Mouse (Mus musculus) hindbrain, embryonic 16.5 days (tissue): Measurements from ENCODE around the gene Rwdd2b. TPM values are rescaled to one million over a fixed set of nuclear protein-coding genes. Genes with fewer than 3 reads are reported as not detected.

Experiments
- ATAC-seq: fragments of 200-750 bp; cut with Nextera tagmentation; 2 replicates; pipeline ENCODE4 v1.8.0; 2017; ENCODE audit warnings: moderate TSS enrichment, moderate library complexity
- H3K27ac ChIP-seq: fragments of 300-500 bp; sonication (generic); 2 replicates; pipeline ENCODE4 v1.5.1; 2014; ENCODE audit warnings: low read depth, mild to moderate bottlenecking, control low read depth, low read length, moderate library complexity
- H3K27me3 ChIP-seq: fragments of 300-500 bp; sonication (generic); replicated peaks from 2 replicates; pipeline ENCODE4 v1.6.1; 2014; ENCODE audit warnings: low read length; ENCODE audit not compliant: control insufficient read depth, insufficient read depth
- H3K36me3 ChIP-seq: fragments of 300-500 bp; sonication (generic); 2 replicates; pipeline ENCODE4 v1.6.1; 2014; ENCODE audit warnings: mild to moderate bottlenecking, low read length, moderate library complexity, mixed read lengths; ENCODE audit not compliant: control insufficient read depth, insufficient read depth
- H3K4me1 ChIP-seq: fragments of 300-500 bp; sonication (generic); 2 replicates; pipeline ENCODE4 v1.6.1; 2014; ENCODE audit warnings: low read depth, low read length; ENCODE audit not compliant: control insufficient read depth, insufficient read depth
- H3K4me2 ChIP-seq: fragments of 300-500 bp; sonication (generic); 2 replicates; pipeline ENCODE4 v1.6.1; 2014; ENCODE audit warnings: mild to moderate bottlenecking, low read length, control low read depth, moderate library complexity
- H3K4me3 ChIP-seq: fragments of 300-500 bp; sonication (generic); 2 replicates; pipeline ENCODE4 v1.5.1; 2014; ENCODE audit warnings: mild to moderate bottlenecking, low read length, control low read depth, moderate library complexity
- H3K9ac ChIP-seq: fragments of 300-500 bp; sonication (generic); 2 replicates; pipeline ENCODE4 v1.6.1; 2014; ENCODE audit warnings: low read depth, mild to moderate bottlenecking, control low read depth, low read length, moderate library complexity
- H3K9me3 ChIP-seq: fragments of 300-500 bp; sonication (generic); 2 replicates; pipeline ENCODE4 v1.6.1; 2014; ENCODE audit warnings: mild to moderate bottlenecking, low read length, moderate library complexity; ENCODE audit not compliant: control insufficient read depth
- WGBS: fragments of 180-500 bp; shearing (Covaris S2); extraction: QIAGEN DNeasy Blood & Tissue Kit; methylation state at CpG from one replicate; pipeline ENCODE4 v1.1.7; 2014; 5-methylcytosine and 5-hydroxymethylcytosine counted together
- polyA plus RNA-seq: library from polyadenylated mRNA; unstranded; fragments of >200 nt; fragmentation: Nextera tagmentation; extraction: Ambion mirVana; gene quantifications from 2 replicates; pipeline ENCODE4 v1.2.1, GENCODE M21; 2015

The Rwdd2b gene
- polyA plus RNA-seq, 1 experiment from 2014 or later: 16.5 TPM

GRCm38 (mm10) chr16:87434946-87435345, 5.4 kb downstream of the Rwdd2b start:
- Histone ChIP-seq H3K9me3 (no peaks in the 10 kb centered on the region), H3K4me1 (peaks cover 11% of the 10 kb centered on the region), H3K4me3 (no peak overlapping the region), H3K27me3 (no peaks in the 10 kb centered on the region), H3K4me2 (no peak overlapping the region), H3K36me3 (0 out of 2 replicates have a peak, but pooled peaks cover 3% of the 10 kb centered on the region), H3K9ac (no peak overlapping the region), H3K27ac (no peak overlapping the region)
- 83% methylated on average over 6 of the region's 6 CpGs for WGBS
- no peak for ATAC-seq

DNA sequence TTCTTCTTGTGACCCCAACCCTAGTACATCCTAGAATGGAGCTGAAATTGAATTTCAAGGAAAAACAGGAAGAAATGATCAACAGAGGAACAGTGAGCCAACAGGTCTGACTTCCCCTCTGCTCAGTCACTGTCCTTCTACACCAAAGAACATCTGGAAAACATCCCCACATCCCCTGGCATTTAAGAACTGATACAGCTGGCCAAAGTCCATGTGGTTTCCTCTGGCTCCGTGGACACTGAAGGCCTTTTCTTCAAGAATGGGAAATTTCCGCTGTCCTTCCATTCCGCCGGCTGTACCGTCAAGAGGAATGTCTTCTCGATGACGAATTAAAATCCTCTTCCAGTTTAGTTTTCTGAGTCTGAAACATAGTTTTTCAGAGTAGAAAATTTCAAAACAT, 6.1 kb downstream of the Rwdd2b start:
- Histone ChIP-seq H3K4me2 (no peak overlapping the region), H3K9me3 (no peaks in the 10 kb centered on the region), H3K9ac (no peak overlapping the region), H3K4me3 (no peak overlapping the region), H3K4me1 (peaks cover 6% of the 10 kb centered on the region; the same call in 1 of the 2 replicates), H3K27ac (no peak overlapping the region), H3K27me3 (no peaks in the 10 kb centered on the region), H3K36me3 (0 out of 2 replicates have a peak, but pooled peaks cover 3% of the 10 kb centered on the region)
- ATAC-seq: no peak
- 94% methylated on average over 7 of the region's 7 CpGs for WGBS

- Histone ChIP-seq H3K27ac (0 out of 2 replicates have a peak within 1 kb of the TSS, but pooled peaks have one; percentile 64), H3K36me3 (0 out of 2 replicates have a peak, but pooled peaks cover 5% of the 10 kb centered on the region), H3K4me1 (peaks cover 6% of the 10 kb centered on the region; the same call in 1 of the 2 replicates), H3K4me3 (peak within 1 kb of the TSS; percentile 96), H3K9me3 (no peaks in the 10 kb centered on the region), H3K27me3 (no peaks in the 10 kb centered on the region), H3K4me2 (peak within 1 kb of the TSS; percentile 88), H3K9ac (peak within 1 kb of the TSS; percentile 87)
- WGBS: under 1% methylated on average over 56 of the region's 56 CpGs
- ATAC-seq: peak; percentile 100
These were observed 8.1 kb downstream of the Rwdd2b start, which contains the start of gene Ltn1 for GRCm38 (mm10) chr16:87432033-87432814. TSS of gene Ltn1 (minus strand) at chr16:87432612.

DNA sequence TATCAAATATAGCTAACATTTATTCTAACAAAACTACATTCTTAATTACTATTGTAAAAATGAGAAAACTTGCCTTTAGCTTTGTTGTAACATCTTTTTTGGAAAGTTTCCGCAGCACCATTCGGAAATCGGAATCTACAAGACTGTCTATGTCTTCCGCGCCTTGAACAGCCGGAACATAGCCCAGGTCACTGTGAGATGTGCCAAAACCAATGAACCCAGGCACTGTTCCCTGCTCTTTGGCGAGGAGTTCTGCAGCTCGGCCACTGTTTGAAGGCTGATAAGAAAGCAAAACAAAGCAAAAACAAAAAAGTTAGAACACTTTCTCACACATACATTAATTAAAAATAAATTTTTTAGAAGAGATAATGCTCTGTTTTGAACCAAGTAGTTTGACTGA, 12.9 kb downstream of the Rwdd2b start:
- Histone ChIP-seq H3K27me3 (no peaks in the 10 kb centered on the region), H3K9ac (no peak overlapping the region), H3K4me1 (peaks cover 6% of the 10 kb centered on the region; the same call in 1 of the 2 replicates), H3K9me3 (no peaks in the 10 kb centered on the region), H3K36me3 (peaks cover 31% of the 10 kb centered on the region), H3K27ac (no peak overlapping the region), H3K4me3 (no peak overlapping the region), H3K4me2 (no peak overlapping the region)
- ATAC-seq: no peak
- 96% methylated on average over 8 of the region's 8 CpGs for WGBS

DNA sequence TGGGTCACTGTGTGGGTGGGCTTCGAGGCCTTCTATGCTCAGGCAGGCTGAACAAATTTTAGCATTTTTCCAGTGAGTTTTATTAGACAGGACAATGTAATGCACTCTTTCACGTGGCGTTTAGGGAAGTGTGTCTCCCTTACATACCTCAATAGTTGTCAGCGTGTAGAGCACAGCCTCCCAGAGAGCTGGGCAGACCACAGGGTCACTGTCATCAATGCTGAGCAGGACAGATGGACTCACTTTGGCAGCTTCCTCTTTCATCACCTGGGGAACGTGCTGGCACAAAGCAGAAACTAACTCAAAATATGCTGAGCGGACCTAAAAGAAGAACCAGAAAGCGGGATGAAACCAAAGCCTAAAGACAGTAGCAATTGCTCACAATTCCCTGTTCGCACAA, 19.7 kb downstream of the Rwdd2b start:
- ATAC-seq: no peak
- WGBS: 91% methylated on average over 8 of the region's 8 CpGs
- no peaks in the 10 kb centered on the region for H3K27me3 ChIP-seq
- no peak overlapping the region for H3K4me2 ChIP-seq
- no peaks in the 10 kb centered on the region for H3K4me1 ChIP-seq
- H3K4me3 ChIP-seq: no peak overlapping the region
- peaks cover 8% of the 10 kb centered on the region for H3K9me3 ChIP-seq
- no peak overlapping the region for H3K27ac ChIP-seq
- H3K9ac ChIP-seq: no peak overlapping the region
- H3K36me3 ChIP-seq: peaks cover 76% of the 10 kb centered on the region

- Histone ChIP-seq H3K9me3 (no peaks in the 10 kb centered on the region), H3K36me3 (peaks cover 41% of the 10 kb centered on the region), H3K4me2 (no peak overlapping the region), H3K27ac (no peak overlapping the region), H3K9ac (no peak overlapping the region), H3K4me1 (no peaks in the 10 kb centered on the region), H3K4me3 (no peak overlapping the region), H3K27me3 (no peaks in the 10 kb centered on the region)
- ATAC-seq: no peak
- WGBS: 84% methylated on average over 3 of the region's 3 CpGs
These were observed 35.4 kb downstream of the Rwdd2b start for GRCm38 (mm10) chr16:87405001-87405400.

DNA sequence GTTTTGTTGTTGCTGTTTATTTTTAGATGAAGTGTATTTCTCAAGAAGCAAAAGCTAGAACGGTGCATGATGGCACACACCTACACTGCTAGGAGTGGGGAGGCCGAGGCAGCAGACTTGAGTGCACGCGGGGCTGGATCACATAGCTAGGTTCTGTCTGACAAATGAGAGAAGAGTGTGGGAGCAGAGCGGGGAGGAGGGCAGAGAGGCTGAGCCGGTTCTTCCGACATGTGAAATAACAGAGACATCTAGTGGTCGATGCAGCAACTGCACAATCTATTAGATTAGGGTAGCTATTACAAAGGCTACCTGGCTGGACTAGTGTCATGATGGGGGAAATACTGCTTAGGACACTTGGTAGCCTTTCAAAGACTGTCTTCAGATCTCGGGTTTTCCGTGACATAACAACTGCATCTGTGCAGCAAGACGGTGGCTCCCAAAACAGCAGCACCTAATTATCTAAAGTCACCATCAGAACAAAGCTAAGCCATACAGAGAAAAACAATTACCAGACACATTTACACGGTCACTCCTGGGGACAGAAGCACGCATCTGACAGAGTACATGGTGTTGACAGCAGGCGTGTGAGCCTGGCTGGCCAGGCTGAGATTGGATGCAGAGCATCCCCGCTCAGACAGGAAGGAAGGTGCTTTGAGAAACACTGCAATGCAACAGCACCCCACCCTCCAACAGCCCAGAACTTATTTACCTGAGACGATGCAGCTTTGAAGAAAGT, 46.4 kb downstream of the Rwdd2b start:
- peaks cover 33% of the 10 kb centered on the region for H3K36me3 ChIP-seq
- H3K27me3 ChIP-seq: no peaks in the 10 kb centered on the region
- no peak overlapping the region for H3K27ac ChIP-seq
- WGBS: 53% methylated on average over 16 of the region's 16 CpGs
- H3K4me1 ChIP-seq: no peaks in the 10 kb centered on the region
- no peak overlapping the region for H3K9ac ChIP-seq
- peak; percentile 86 for ATAC-seq
- H3K4me2 ChIP-seq: no peak overlapping the region
- no peak overlapping the region for H3K4me3 ChIP-seq
- H3K9me3 ChIP-seq: no peaks in the 10 kb centered on the region

- Histone ChIP-seq H3K27ac (no peak overlapping the region), H3K4me2 (no peak overlapping the region), H3K4me1 (no peaks in the 10 kb centered on the region), H3K27me3 (no peaks in the 10 kb centered on the region), H3K9me3 (no peaks in the 10 kb centered on the region), H3K36me3 (peaks cover 17% of the 10 kb centered on the region), H3K4me3 (no peak overlapping the region), H3K9ac (no peak overlapping the region)
- ATAC-seq: no peak
- 100% methylated on average over 3 of the region's 3 CpGs for WGBS
These were observed 52.9 kb downstream of the Rwdd2b start for GRCm38 (mm10) chr16:87387444-87387977.

DNA sequence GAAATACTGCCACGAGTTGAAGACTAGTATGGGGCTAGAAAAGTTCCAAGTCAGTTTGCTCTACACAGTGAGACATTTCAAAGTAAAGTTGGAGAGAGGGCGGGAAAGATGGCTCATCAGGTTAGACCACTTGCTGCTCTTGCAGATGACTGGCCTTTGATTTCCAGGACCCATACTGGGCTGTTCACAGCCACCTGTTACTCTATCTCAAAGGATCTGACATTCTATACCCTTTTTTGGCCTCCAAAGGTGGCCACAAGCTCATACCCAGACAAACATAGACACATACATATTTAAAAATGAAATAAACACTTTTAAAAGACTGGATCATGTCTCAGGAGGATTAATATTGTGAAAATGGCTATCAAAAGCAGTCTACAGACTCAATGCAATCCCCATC, 56.0 kb downstream of the Rwdd2b start:
- no peaks in the 10 kb centered on the region for H3K9me3 ChIP-seq
- no peak for ATAC-seq
- H3K27me3 ChIP-seq: no peaks in the 10 kb centered on the region
- no peak overlapping the region for H3K27ac ChIP-seq
- H3K4me2 ChIP-seq: no peak overlapping the region
- peaks cover 38% of the 10 kb centered on the region for H3K36me3 ChIP-seq
- 78% methylated on average over 2 of the region's 2 CpGs for WGBS
- no peaks in the 10 kb centered on the region for H3K4me1 ChIP-seq
- no peak overlapping the region for H3K9ac ChIP-seq
- H3K4me3 ChIP-seq: no peak overlapping the region
